Mouse (Mus musculus): ENCODE measurements at regions not wholly inside any gene's neighbourhood (a gene's known extent, or its start where the extent isn't known, plus 50 kb on each side); places are given as distances from the start of the nearest gene placed in this dataset.

DNA sequence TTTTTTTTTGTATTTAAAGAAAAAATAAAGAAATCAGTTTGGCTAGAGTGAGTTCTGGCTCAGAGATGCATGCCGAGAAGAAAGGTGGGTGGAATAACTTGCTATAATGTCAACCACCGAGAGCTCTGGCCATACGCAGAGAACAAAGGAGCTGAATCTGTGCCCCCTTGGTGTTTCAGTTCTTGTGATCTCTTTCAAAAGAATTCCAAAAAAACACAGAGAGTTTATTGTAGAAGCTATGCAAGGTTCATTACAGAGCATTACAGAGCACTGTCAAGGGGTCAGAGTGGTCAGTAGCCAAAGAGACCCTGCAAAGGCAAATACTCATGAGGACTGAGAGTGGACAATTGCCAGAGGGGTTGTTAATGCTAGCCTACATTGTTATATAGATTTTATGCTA is 514.9 kb downstream of the Pdha2 start:
- Histone ChIP-seq H3K27me3 (ENCODE audit: control insufficient read depth, insufficient read depth, low read length) (no peaks in the 10 kb centered on the region), H3K4me3 (ENCODE audit: low read depth, low read length) (no peak overlapping the region), H3K4me1 (replicated peaks; ENCODE audit: control insufficient read depth, insufficient read depth) (no peaks in the 10 kb centered on the region), H3K4me2 (replicated peaks; ENCODE audit: low read depth) (no peak overlapping the region), H3K9me3 (ENCODE audit: control insufficient read depth, low read length) (no peaks in the 10 kb centered on the region), H3K9ac (ENCODE audit: low read length) (no peak overlapping the region), H3K36me3 (ENCODE audit: control insufficient read depth, insufficient read depth, low read length) (no peaks in the 10 kb centered on the region), H3K27ac (replicated peaks) (no peak overlapping the region)
- no peak for DNase-seq (ENCODE audit: low spot score)
- no peak for ATAC-seq (ENCODE audit: low FRiP score, low TSS enrichment)
- no peak for TF ChIP-seq EP300 (optimal IDR thresholded peaks at IDR 0.05)
- no peak for TF ChIP-seq CTCF (IDR thresholded peaks at IDR 0.05; ENCODE audit: low read depth)
- 76% methylated on average over 3 of the region's 3 CpGs for WGBS

DNA sequence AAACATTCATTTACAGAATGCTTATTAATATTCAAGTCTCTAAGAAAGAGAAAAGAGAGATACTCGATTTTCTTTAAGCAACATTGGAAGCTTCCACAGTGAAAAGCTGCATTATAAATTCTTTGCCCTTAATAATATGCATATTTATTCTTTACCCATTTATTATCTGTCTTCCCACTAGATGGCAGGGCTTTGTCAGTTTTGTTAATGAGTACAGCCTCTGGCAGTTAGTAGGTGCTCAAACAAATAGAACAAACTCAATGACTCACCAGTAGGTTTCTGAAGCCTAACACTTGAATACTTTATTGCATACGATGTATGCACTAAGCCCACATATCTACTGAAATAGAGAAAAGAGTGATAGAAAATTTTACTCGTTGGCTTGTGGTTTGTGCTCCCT is 529.4 kb downstream of the Pdha2 start:
- Histone ChIP-seq H3K4me1 (replicated peaks; ENCODE audit: control insufficient read depth, insufficient read depth) (no peaks in the 10 kb centered on the region), H3K4me2 (replicated peaks; ENCODE audit: low read depth) (no peak overlapping the region), H3K4me3 (ENCODE audit: low read depth, low read length) (no peak overlapping the region), H3K9ac (ENCODE audit: low read length) (no peak overlapping the region), H3K27me3 (ENCODE audit: control insufficient read depth, insufficient read depth, low read length) (no peaks in the 10 kb centered on the region), H3K9me3 (ENCODE audit: control insufficient read depth, low read length) (no peaks in the 10 kb centered on the region), H3K27ac (replicated peaks) (no peak overlapping the region), H3K36me3 (ENCODE audit: control insufficient read depth, insufficient read depth, low read length) (no peaks in the 10 kb centered on the region)
- TF ChIP-seq EP300 (optimal IDR thresholded peaks at IDR 0.05) (no peak), CTCF (IDR thresholded peaks at IDR 0.05; ENCODE audit: low read depth) (no peak)
- 62% methylated on average over 3 of the region's 3 CpGs for WGBS
- ATAC-seq (ENCODE audit: low FRiP score, low TSS enrichment): no peak
- DNase-seq (ENCODE audit: low spot score): no peak

DNA sequence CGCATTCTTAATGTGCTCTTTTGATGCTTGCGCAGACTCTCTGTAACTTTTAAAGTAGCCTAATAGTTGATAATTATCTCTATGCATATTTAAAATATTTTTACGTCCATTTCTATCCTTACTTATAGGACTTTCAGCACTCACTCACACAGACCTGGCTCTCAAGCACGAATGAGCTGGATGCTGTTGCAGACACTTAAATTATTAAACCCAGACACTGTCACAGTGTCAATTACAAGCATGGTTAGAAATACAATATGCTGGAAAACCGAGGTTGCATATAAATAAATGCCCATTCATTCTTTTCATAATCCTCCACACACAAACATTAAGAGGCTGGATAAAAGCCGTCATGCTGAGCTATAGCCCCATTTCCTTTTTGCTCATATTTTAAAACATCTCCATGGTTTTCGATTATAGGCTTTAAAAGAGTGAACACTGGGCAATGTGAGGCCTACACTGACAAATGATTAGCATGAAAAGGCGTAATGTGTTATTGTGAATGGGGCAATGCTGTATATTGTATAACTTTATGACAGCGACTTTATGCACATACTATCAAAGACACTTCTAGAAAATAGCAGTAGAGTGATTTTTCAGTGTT is 566.3 kb downstream of the Pdha2 start:
- Histone ChIP-seq H3K36me3 (ENCODE audit: control insufficient read depth, insufficient read depth, low read length) (no peaks in the 10 kb centered on the region), H3K9ac (ENCODE audit: low read length) (no peak overlapping the region), H3K4me3 (ENCODE audit: low read depth, low read length) (no peak overlapping the region), H3K27ac (replicated peaks) (no peak overlapping the region), H3K4me2 (replicated peaks; ENCODE audit: low read depth) (no peak overlapping the region), H3K27me3 (ENCODE audit: control insufficient read depth, insufficient read depth, low read length) (no peaks in the 10 kb centered on the region), H3K4me1 (replicated peaks; ENCODE audit: control insufficient read depth, insufficient read depth) (no peaks in the 10 kb centered on the region), H3K9me3 (ENCODE audit: control insufficient read depth, low read length) (no peaks in the 10 kb centered on the region)
- WGBS: 68% methylated on average over 9 of the region's 9 CpGs
- TF ChIP-seq CTCF (IDR thresholded peaks at IDR 0.05; ENCODE audit: low read depth): no peak
- no peak for TF ChIP-seq EP300 (optimal IDR thresholded peaks at IDR 0.05)
- ATAC-seq (ENCODE audit: low FRiP score, low TSS enrichment): no peak
- no peak for DNase-seq (ENCODE audit: low spot score)

- DNase-seq (ENCODE audit: low spot score) (no peak), ATAC-seq (ENCODE audit: low FRiP score, low TSS enrichment) (no peak)
- Histone ChIP-seq H3K4me1 (replicated peaks; ENCODE audit: control insufficient read depth, insufficient read depth) (no peaks in the 10 kb centered on the region), H3K4me2 (replicated peaks; ENCODE audit: low read depth) (no peak overlapping the region), H3K36me3 (ENCODE audit: control insufficient read depth, insufficient read depth, low read length) (no peaks in the 10 kb centered on the region), H3K27ac (replicated peaks) (no peak overlapping the region), H3K9me3 (ENCODE audit: control insufficient read depth, low read length) (no peaks in the 10 kb centered on the region), H3K27me3 (ENCODE audit: control insufficient read depth, insufficient read depth, low read length) (no peaks in the 10 kb centered on the region), H3K9ac (ENCODE audit: low read length) (no peak overlapping the region), H3K4me3 (ENCODE audit: low read depth, low read length) (no peak overlapping the region)
- WGBS: 92% methylated on average over 3 of the region's 3 CpGs
- no peak for TF ChIP-seq EP300 (optimal IDR thresholded peaks at IDR 0.05)
- no peak for TF ChIP-seq CTCF (IDR thresholded peaks at IDR 0.05; ENCODE audit: low read depth)
Observed at GRCm38 (mm10) chr3:140619885-140620284, 592.3 kb downstream of the Pdha2 start.

Data from stomach, postnatal 0 days (tissue).